Mouse (Mus musculus) kidney, adult 11 months (tissue): Measurements from ENCODE around the gene Zfp865.
"Not testable (repeated sequence)": the region's sequence is repeated elsewhere in the genome, so short reads cannot be mapped to it uniquely, and the experiment has no call there.

Source experiments
- DNase-seq: peaks from one replicate; pipeline ENCODE4 v3.0.0; 2022

Zfp865 gene

DNA sequence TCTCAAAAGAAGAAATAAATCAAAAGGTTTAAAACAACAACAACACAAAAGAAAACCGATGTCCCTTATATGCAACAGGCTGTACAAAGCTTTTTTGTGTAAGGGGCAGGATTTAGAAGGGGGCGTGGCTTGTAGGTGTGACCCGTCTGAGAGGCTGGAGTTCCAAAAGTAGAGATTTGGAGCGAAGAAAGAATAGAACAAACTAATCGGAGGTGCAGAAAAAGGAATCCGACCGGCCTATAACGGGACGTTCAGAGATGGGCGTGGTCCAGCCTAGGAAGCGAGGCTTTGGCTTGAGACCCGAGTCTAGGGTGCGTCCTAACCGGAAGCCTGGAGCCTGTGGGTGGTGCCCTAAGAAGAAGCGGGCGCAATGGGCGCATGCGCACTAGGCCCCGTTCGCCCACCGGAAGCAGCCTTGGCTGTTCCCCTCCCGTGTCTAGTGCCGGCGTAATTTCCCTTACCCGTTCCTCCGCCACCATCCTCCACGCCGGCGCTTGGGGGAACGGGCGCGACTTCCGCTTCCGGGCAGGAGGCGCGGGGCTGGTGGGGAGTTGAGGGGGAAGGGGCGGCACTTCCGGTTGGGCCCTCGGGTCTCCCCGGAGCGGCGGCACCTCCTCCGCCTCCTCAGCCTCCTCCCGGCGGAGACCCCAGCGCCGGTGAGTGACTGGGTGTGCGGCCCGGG is at the start of gene Zfp865, which contains the start of gene Ccdc106:
Gene Zfp865 (plus strand): TSS at position 377 of the 682 bp plus-strand sequence.
Gene Ccdc106 (plus strand): TSS at position 554 of the 682 bp plus-strand sequence.
- DNase-seq, result peak; percentile 99

DNA sequence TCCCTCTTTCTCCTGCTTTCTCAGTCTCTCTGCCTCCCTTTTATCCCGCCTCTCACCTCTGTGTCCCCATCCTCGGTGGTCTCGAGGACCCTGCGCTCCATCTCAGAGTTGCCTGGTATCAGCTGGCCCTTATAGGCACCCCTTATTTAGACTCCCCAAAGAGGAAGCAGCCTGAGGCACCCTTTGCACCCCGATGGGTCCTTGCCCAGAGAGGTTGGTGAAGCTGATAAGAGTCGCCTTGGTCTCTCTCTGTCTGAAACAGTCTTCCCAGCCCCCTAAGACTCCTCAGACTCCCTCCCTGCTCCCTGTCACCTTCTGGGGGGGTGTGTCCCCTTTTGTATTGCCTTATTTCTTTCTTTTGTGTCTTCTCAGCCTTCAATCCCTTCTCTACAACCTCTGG is 49.1 kb upstream of the Zfp865 start, which contains the start of gene Sbk3:
Gene Sbk3 (minus strand): TSS at position 101 of the 400 bp plus-strand sequence.
- DNase-seq, result no peak

DNA sequence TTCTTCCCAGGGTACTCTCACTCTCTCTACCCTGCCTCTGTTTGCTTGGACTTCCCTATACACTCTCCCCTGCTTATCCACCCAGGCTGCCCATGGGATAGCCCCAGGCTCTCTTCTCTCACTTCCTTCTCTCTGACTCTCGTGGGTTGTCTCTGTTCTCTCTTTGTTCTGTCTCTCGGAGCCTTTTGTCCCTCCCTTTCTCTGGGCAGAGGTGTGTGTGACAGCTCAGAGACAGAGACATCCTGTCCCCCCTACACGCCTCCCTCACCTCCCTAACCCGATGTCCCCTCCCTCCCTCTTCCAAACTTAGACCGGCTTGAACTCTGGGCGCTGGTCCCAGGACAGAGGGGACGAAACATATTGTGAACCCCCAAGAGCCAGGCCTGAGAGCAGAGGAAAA is 48.5 kb upstream of the Zfp865 start:
- no peak for DNase-seq

DNA sequence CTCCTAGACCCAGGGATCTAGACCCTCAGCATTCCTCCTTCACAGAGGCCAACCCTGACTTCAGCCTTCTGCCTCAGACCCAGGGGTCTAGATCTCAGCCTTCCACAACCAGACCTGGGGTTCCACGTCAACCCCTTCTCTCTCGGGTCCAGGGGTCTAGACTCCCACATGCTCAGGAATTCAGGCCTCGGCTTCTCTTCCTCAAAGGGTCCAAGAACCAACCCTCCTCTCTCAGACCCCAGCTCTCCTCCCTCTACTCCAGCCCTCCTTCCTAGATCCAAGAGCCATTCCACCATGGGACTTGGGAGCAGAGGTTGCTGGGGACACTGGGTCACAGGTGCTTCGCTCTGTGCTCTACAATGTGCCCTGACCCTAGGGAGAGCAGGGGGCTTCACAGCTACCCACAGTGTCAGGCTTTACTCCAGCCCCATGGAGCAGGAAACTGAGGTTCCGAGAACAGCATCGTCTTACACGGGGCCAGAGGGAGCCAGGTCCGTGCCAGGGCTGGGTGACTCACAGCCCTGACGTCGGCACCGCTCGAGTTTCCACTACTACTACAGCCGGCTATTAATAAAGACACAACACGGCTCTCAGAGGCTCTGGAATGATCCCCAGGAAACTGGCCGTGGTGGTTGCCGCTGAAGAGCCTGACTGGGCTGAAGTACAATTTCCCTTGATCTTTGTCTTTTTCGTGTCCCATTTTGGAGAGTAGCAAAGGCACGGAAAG is 47.7 kb upstream of the Zfp865 start:
- no peak for DNase-seq

DNA sequence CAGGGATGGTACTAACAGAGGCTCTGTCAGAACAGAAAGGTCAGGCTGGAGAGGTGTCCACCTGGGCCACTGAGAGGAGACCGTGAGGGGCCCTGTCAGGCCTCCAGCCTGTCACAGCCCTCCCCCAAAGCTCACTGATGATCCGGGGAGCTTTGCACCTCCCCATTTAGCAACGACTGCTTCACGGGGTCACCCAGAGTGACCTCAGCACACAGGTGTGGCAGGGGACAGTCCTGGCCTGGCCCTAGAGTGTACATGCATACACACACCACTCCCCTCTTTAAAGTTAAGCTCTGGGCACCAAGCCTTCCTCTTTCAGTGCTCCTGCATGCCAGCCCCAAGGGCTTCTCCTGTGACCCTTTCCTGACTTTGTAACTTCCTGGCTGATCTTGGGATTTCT is 44.7 kb upstream of the Zfp865 start:
- no peak for DNase-seq

DNA sequence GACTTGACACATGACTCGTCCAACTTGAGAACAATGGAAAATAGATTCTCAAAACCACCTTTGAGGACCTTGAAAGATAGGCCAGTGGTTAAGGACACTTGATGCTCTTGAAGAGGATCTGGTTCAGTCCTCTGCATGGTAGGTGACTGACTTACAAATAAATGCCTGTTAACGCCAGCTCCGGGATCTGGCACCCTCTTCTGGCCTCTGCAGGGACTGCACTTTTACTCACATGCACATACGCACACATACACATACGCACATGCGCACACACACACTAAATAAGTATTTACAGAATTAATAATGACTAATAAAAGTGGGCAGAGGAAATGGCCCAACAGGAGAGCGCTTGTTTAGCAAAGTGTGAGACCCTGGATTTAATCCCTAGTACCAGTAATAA is 43.3 kb upstream of the Zfp865 start:
- DNase-seq, result no peak

DNA sequence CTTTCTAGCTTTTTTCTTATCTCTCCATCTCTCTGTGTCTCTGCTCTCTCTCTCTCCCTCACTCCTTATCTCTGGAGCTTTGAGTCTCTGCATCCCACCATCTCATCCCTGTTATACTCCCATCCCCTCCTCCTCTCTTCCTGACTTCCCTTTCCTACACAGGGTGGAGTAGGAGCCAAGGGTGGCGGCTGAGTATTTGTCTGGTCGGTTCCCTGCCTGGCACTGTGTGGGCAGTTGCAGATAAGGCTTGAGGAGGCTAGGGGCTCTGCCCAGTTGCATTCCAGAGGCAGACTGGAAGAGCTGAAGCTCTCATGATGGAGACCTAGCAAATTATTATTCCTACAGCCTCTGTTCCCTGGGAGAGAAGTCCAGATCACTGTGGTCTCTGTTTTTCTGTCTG is 31.9 kb upstream of the Zfp865 start:
- DNase-seq, result no peak

DNA sequence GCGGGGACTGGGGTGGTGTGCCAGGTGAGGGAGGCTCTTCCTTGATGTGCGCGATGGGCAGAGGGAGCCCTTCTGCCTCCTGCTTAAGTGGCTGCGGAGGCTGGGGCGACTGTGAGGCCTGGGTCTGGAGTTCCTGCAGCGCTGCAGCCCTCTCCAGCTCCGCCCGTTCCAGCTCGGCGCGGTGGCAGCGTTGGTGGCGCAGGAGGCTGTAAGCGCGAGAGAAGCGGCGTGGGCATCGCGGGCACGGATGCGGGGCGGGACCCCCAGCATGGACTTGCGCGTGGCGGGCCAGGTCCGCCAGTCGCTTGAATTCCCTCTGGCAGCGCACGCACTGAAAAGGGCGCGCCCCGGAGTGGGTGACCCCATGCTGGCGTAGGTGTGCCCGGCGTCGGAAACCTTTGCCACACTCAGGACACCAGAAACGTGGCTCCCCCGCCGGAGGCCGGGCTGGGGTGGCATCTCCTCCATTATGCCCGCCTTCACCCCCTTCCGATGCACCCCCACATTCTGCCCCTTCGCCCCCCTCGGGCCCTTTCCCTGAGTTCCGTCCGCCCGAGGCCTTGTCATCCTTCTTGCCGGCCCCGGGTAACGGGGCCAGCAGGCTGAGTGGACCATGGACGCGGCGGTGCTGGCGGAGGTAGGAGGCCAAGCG is 26.7 kb upstream of the Zfp865 start:
- DNase-seq, result no peak

DNA sequence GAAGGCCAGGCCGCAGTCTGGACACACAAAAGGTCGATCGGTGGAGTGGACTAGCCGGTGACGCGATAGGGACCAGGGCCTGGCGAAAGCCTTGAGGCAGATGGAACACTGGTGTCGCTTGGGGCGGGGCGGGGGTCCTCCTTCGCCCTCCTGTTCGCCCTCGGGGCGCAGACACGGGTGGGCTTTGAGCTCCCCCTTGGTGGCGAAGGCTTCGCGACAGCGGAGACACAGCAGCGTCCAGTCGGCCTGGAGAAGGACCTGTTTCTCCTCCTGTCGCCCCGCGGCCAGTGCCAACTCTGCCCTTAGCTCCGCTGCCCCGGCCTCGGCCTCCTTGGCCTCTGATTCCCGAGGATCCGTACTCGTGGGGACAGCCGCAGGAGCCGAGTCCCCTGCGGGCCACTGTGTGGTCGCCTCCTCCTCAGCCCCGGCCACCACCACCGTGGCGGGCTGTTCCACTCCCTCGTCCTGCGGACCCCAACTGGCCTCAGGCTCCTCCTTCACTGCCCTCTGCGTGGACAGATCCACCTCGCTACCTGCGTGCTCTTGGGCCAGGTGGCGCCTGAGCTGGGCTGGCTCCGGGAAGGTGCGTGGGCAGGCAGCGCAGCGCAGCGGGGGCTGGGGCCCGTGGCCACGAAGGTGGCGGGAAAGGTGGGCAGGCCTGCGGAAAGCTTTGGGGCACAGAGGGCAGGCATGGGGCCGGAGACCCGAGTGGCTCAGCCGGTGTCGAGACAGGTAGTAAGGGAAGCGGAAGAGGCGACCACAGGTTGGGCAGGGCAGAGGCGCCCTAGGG is 26.0 kb upstream of the Zfp865 start:
- DNase-seq, result no peak

DNA sequence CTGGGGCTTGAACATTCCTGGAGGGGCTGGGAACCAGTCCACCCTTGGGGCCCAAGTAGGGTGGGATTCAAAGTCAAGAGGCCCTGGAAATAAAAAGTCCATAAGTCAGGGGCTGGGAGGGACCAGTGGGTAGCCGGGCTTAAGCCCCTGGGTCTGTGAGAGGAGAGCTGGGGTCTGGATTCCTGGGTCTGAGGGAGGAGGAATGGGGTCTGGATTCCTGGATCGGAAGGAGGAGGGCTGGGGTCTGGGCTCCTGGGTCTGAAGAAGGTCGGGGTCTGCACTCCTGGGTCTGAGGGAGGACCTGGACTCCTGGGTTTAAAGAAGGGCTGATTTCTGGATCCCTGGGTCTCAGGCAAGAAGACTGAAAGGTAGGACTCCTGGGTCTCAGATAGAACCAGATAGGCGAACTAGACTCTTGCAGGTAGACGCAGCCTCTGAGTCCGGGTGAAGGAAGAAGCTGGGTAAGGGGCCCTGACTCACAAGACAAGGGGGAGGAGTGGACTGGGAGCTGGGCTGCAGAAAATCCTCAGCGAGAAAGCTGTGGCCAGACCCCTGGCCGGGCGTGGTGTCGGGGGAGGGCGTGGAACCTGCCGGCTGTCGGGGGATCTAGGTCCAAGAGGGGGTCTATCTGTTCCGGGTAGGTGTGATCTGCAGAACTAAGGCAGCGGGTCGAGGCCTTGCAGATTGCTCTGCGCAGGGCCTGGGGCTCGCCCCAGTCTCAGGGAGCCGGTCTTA is 24.7 kb upstream of the Zfp865 start:
- DNase-seq, result peak; percentile 32

DNA sequence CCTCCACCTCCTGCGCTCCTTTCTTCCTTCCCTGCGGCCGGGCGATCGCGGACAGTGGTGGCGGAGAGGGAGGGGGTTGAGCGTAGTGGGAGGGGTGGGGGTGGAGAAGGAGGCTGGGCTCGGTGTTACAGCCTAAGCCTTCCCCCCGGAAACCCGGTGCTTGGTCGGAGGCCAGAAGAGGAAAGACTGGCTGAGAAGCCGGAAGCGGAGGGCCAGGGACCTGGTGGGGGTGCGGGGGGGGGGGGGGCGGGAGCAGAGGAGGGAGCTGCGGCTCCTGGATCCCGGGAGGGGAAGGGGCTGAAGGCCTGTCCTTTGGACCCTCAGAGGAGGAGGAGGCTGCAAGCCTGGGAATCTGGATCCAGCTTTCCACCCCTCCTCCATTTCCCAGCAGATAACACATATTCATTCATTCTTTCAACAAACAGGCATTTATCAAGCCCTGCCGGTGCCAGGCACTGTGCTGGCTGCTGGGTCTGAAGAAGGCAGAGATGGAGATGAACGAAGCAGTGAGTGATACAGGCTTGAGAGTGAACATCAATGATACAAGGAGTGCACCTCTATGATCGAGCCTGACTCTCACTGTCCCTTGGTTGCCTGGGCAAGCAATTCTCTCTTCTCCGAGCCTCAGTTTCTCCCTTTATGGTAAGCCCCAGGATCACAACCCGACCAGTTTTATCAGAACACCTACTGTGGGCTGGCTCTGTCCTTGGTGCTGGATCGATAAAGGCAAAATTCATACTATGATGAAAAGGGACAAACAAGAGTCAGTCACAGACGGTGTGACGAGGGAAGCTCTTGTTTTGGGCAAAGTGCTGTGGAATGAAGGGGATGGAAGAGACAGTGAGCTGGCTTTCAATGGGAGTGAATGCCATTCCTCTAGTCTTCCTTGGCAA is 23.9 kb upstream of the Zfp865 start, which contains the start of gene Zfp579:
Gene Zfp579 (minus strand): TSS at position 156 of the 893 bp plus-strand sequence.
- DNase-seq, result peak; percentile 81

DNA sequence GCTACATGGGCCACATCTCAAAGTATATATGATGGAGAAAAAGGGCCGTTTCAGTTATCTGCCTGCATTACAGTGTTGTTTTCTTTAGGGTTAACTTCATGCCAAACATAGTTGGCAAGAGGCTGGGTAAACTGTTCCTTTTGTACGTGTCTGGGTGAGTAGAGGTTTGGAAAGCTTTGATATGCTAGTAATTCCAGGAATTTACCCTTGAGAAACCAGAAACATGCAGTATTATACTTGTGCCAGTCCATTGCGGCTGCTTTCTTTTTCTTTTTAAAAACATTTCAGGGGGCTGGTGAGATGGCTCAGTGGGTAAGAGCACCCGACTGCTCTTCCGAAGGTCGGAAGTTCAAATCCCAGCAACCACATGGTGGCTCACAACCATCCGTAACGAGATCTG is 23.2 kb upstream of the Zfp865 start:
- DNase-seq, result no peak

DNA sequence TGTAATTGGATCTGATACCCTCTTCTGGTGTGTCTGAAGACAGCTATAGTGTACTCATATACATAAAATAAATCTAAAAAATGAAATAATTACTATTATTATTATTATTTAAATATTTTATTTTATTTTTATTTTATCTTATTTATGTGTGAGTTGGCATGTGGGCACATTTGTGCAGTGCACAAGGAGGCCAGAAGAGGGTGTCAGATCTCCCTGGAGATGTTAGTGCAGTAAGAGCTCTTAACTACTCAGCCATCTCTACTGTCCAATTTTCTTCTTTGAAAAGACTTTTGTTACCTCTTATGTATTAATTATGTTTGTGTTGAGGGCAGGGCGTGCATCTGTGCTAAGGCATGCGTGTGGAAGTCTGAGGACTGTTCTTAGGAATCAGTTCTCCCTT is 20.3 kb upstream of the Zfp865 start:
- no peak for DNase-seq

DNA sequence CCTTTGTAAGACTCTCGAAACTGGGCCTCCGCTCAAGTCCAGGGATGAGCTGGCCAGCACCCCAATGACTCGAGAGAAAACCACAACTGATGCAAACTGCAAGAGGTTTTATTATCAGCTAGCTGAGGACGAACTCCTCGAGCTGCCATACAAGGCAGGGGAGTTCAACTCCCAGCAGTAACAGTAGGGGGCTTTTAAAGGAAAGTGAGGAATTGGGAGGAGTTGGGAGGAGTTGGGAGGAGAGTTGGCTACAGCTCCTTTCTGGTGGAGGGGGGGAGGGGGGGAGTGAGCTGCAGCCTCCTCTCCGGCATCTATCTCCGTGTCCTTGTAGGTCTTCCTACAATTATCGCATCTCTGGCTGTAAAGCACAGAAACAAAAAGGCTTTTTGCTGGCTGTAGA is 17.3 kb upstream of the Zfp865 start:
- not testable (repeated sequence) for DNase-seq

DNA sequence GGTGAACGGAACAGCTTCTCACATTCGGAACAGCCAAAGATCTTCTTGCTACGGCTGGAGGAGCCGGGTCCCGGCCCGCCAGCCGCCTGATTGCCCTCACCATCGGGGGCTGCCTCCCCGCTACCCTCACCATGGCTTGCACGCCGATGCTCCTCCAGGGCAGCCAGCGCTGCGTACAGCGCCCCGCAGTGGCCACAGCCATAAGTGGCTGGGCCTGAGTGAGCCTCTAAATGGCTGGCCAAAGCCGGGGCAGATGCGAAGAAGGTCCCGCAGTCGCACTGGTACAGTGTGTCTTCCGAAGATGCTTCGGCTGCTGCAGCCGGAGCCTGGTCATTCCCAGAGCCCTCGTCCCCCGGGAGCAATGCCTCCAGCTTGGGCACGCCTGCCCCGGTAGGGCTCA is 11.9 kb upstream of the Zfp865 start:
- no peak for DNase-seq

DNA sequence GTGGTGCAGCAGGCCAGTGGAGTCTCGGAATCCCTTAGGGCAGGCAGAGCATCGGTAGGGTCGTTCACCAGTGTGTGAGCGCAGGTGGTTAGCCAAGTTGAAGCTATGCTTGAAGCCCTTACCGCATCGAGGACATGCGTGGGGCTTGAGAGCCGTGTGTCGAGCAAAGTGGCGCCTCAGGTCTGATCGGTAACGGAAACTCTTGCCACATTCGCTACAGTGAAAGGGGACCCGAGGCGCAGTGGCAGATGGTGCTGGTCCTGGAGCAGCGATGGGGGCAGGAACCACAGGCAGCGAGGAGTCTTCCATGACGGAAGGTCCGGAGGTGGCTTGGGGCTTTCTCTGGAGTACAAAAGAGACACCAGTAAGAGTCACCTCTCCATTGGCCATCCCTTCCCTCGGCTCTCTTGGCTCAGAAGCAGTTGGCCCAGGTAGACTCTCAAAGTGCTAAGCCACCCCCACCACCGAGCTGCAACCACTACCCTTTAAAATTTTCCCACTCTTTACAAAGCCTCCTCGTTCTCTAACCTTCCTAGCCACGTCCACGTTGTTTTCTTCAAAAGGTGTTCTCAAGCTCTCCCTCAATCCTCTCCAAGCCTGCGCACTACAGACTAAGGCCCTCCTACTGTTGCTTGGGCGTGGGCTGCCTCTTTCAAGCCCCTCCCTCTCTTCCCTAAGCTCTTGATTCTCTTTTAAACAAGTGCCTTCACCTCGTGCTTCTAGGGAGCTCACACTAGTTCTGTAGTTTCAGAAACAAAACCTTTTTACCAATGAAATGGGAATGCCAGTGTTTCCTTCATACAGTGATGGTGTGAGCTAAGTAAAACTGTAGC is 7.3 kb upstream of the Zfp865 start:
- DNase-seq, result no peak

DNA sequence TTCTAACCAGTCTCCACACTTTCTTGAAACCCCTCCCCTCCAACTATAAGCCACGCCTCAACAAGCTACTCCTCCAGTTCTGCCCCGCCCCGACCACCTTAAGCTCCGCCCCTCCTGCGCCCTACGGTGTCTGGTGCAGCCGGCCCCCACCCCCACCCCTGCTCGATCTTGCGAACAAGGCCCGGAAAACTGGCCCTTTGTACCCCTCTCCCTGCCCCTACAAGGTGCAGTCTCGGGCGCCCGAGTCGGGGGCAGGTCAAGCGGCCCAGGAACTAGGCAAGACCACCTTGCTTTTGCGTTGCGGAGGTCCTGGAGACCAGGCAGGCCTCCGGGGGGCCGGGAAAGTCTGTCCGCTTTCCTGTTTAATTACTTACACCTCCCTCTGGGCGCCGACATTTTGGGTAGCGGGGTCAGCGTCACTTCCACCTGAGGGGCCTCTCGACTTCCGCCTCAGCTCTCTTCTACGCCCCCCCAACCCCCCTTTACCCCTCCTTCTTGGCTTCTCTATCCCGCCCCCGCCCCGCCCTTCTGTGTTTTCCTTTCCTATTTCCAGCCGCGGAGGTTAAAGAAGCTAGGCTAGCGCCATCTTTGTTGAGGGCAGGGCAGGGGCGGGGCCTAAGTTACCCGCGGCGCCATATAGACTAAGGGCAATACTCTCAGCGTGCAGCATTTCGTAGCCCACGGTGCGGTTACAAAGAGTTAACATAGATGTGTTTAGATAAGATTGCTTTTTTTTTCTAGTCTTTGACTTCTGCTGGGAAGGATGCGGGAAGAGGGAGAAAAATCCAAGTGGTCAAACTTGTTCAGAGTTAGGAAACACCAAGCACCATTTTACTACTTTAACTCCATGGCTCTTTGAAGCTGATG is 5.7 kb upstream of the Zfp865 start, which contains the start of the genes Zfp524 and Fiz1:
Gene Zfp524 (plus strand): TSS at position 165 of the 867 bp plus-strand sequence.
Gene Fiz1 (minus strand): TSS at position 447 of the 867 bp plus-strand sequence.
- DNase-seq, result peak; percentile 97

DNA sequence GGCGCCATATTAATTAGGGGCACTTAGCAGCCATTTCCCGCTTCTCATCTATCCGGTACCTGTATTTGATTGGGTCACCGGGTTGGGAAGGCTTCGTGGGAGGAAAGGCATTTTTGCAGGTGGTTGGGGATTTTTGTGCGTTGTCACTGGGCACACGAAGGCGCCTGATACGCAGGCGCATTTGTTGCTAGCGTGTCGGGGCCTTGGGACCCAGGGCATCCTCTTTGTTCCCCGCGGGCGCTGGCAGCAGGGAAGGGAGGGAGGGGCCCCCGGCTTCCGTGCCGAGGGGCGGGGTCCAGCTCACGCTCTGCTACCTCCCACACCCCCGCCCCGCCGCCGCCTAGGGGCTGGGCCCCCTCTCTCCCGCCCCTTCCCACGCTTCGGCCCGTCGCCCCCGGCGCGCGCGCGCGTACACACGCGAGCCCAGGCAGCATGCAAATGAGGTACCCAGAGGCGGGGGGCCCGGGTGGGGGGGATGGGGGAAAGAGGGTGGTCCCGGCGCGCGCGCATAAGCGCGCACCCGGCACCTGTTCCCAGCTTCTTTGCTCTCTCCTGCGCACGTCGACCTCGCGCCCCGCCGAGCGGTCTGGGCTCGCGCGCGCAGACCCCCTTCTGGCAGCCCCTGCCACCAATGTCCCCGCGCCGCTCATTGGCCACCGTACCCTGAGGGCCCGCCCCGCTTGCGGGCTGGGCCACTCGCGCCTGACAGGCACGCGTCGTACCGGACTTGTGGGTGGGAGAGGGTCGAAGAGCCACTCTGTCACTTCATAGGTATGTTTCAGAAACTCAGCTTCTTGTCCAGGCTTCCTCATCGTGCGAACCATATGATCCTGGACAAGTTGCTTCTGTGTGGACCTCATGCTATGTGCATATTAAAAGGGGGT is 4.8 kb upstream of the Zfp865 start, which contains the start of gene Gm44973:
Gene Gm44973 (plus strand): TSS at position 379 of the 884 bp plus-strand sequence.
- DNase-seq, result peak; percentile 95
